Mouse (Mus musculus): ENCODE measurements around the gene Eif2d. TPM values are rescaled to one million over a fixed set of nuclear protein-coding genes. Genes with fewer than 3 reads are reported as not detected.

The Eif2d gene
- polyA plus RNA-seq, 1 experiment from 2014 or later, result 66.6 TPM

- no peaks in the 10 kb centered on the region for H3K9me3 ChIP-seq
- no peak for ATAC-seq (ENCODE audit: insufficient number of reproducible peaks, insufficient read depth, low FRiP score, low TSS enrichment)
- no peaks in the 10 kb centered on the region for H3K4me1 ChIP-seq
- WGBS, result 90% methylated on average over 8 of the region's 8 CpGs
- no peaks in the 10 kb centered on the region for H3K27me3 ChIP-seq
- peaks cover 78% of the 10 kb centered on the region for H3K36me3 ChIP-seq
- H3K27ac ChIP-seq, result no peak overlapping the region
- H3K4me2 ChIP-seq (replicated peaks), result no peak overlapping the region
- no peak overlapping the region for H3K9ac ChIP-seq
- no peak overlapping the region for H3K4me3 ChIP-seq
Measured at GRCm38 (mm10) chr1:131175819-131176218, 22.8 kb downstream of the Eif2d start.

GRCm38 (mm10) chr1:131177249-131177648, 24.3 kb downstream of the Eif2d start:
- H3K9ac ChIP-seq, result no peak overlapping the region
- no peak overlapping the region for H3K4me3 ChIP-seq
- no peaks in the 10 kb centered on the region for H3K4me1 ChIP-seq
- no peak overlapping the region for H3K4me2 ChIP-seq (replicated peaks)
- peaks cover 67% of the 10 kb centered on the region for H3K36me3 ChIP-seq
- no peak for ATAC-seq (ENCODE audit: insufficient number of reproducible peaks, insufficient read depth, low FRiP score, low TSS enrichment)
- no peaks in the 10 kb centered on the region for H3K9me3 ChIP-seq
- no peak overlapping the region; the same call in 1 of the 2 replicates for H3K27ac ChIP-seq
- H3K27me3 ChIP-seq, result no peaks in the 10 kb centered on the region
- 69% methylated on average over 4 of the region's 4 CpGs for WGBS

- ATAC-seq (ENCODE audit: insufficient number of reproducible peaks, insufficient read depth, low FRiP score, low TSS enrichment), result no peak
- H3K27me3 ChIP-seq, result no peaks in the 10 kb centered on the region
- 65% methylated on average over 5 of the region's 5 CpGs for WGBS
- H3K9me3 ChIP-seq, result no peaks in the 10 kb centered on the region
- H3K36me3 ChIP-seq, result peaks cover 59% of the 10 kb centered on the region
- no peaks in the 10 kb centered on the region for H3K4me1 ChIP-seq
- no peak overlapping the region for H3K9ac ChIP-seq
- no peak overlapping the region for H3K27ac ChIP-seq
- H3K4me2 ChIP-seq (replicated peaks), result no peak overlapping the region
- no peak overlapping the region for H3K4me3 ChIP-seq
Measured at GRCm38 (mm10) chr1:131178083-131178482, 25.1 kb downstream of the Eif2d start.

GRCm38 (mm10) chr1:131180386-131180785, 27.4 kb downstream of the Eif2d start:
- H3K4me1 ChIP-seq, result no peaks in the 10 kb centered on the region
- 89% methylated on average over 7 of the region's 7 CpGs for WGBS
- no peak for ATAC-seq (ENCODE audit: insufficient number of reproducible peaks, insufficient read depth, low FRiP score, low TSS enrichment)
- no peaks in the 10 kb centered on the region for H3K9me3 ChIP-seq
- H3K36me3 ChIP-seq, result peaks cover 38% of the 10 kb centered on the region
- no peak overlapping the region for H3K4me2 ChIP-seq (replicated peaks)
- no peak overlapping the region for H3K27ac ChIP-seq
- H3K27me3 ChIP-seq, result no peaks in the 10 kb centered on the region
- H3K4me3 ChIP-seq, result no peak overlapping the region
- no peak overlapping the region for H3K9ac ChIP-seq

- H3K9me3 ChIP-seq, result no peaks in the 10 kb centered on the region
- H3K36me3 ChIP-seq, result peaks cover 23% of the 10 kb centered on the region
- H3K4me1 ChIP-seq, result no peaks in the 10 kb centered on the region
- H3K4me3 ChIP-seq, result no peak overlapping the region
- H3K4me2 ChIP-seq (replicated peaks), result no peak overlapping the region
- H3K27me3 ChIP-seq, result no peaks in the 10 kb centered on the region
- H3K9ac ChIP-seq, result no peak overlapping the region
- no peak for ATAC-seq (ENCODE audit: insufficient number of reproducible peaks, insufficient read depth, low FRiP score, low TSS enrichment)
- WGBS, result 65% methylated on average over 9 of the region's 9 CpGs
- no peak overlapping the region for H3K27ac ChIP-seq
Measured at GRCm38 (mm10) chr1:131181642-131182527, 28.9 kb downstream of the Eif2d start.

- H3K4me1 ChIP-seq, result no peaks in the 10 kb centered on the region
- no peak overlapping the region for H3K9ac ChIP-seq
- no peak overlapping the region for H3K4me3 ChIP-seq
- no peak overlapping the region for H3K4me2 ChIP-seq (replicated peaks)
- WGBS, result 86% methylated on average over 7 of the region's 7 CpGs
- no peak overlapping the region for H3K27ac ChIP-seq
- H3K36me3 ChIP-seq, result peaks cover 16% of the 10 kb centered on the region; the same call in 1 of the 2 replicates
- H3K9me3 ChIP-seq, result no peaks in the 10 kb centered on the region
- no peak for ATAC-seq (ENCODE audit: insufficient number of reproducible peaks, insufficient read depth, low FRiP score, low TSS enrichment)
- no peaks in the 10 kb centered on the region for H3K27me3 ChIP-seq
Measured at GRCm38 (mm10) chr1:131183201-131183600, 30.2 kb downstream of the Eif2d start.

- H3K36me3 ChIP-seq, result peaks cover 15% of the 10 kb centered on the region; the same call in 1 of the 2 replicates
- H3K9ac ChIP-seq, result no peak overlapping the region
- no peak overlapping the region for H3K4me2 ChIP-seq (replicated peaks)
- 84% methylated on average over 9 of the region's 9 CpGs for WGBS
- H3K4me3 ChIP-seq, result no peak overlapping the region
- no peak overlapping the region for H3K27ac ChIP-seq
- no peaks in the 10 kb centered on the region for H3K27me3 ChIP-seq
- no peaks in the 10 kb centered on the region for H3K9me3 ChIP-seq
- ATAC-seq (ENCODE audit: insufficient number of reproducible peaks, insufficient read depth, low FRiP score, low TSS enrichment), result no peak
- H3K4me1 ChIP-seq, result no peaks in the 10 kb centered on the region
Measured at GRCm38 (mm10) chr1:131184253-131184955, 31.4 kb downstream of the Eif2d start.

GRCm38 (mm10) chr1:131184956-131185660, 32.1 kb downstream of the Eif2d start:
- 75% methylated on average over 8 of the region's 8 CpGs for WGBS
- Histone ChIP-seq H3K9ac (no peak overlapping the region), H3K36me3 (peaks cover 8% of the 10 kb centered on the region; the same call in 1 of the 2 replicates), H3K4me3 (no peak overlapping the region), H3K9me3 (no peaks in the 10 kb centered on the region), H3K27ac (no peak overlapping the region), H3K4me2 (replicated peaks) (no peak overlapping the region), H3K4me1 (no peaks in the 10 kb centered on the region), H3K27me3 (no peaks in the 10 kb centered on the region)
- no peak for ATAC-seq (ENCODE audit: insufficient number of reproducible peaks, insufficient read depth, low FRiP score, low TSS enrichment)

- H3K27me3 ChIP-seq, result no peaks in the 10 kb centered on the region
- no peaks in the 10 kb centered on the region for H3K4me1 ChIP-seq
- no peak for ATAC-seq (ENCODE audit: insufficient number of reproducible peaks, insufficient read depth, low FRiP score, low TSS enrichment)
Measured at GRCm38 (mm10) chr1:131185821-131186506, 33.0 kb downstream of the Eif2d start.

GRCm38 (mm10) chr1:131186995-131187394, 34.0 kb downstream of the Eif2d start:
- no peaks in the 10 kb centered on the region for H3K27me3 ChIP-seq
- ATAC-seq (ENCODE audit: insufficient number of reproducible peaks, insufficient read depth, low FRiP score, low TSS enrichment), result no peak
- no peaks in the 10 kb centered on the region for H3K36me3 ChIP-seq
- no peaks in the 10 kb centered on the region for H3K9me3 ChIP-seq
- H3K4me1 ChIP-seq, result no peaks in the 10 kb centered on the region
- H3K4me2 ChIP-seq (replicated peaks), result no peak overlapping the region
- H3K4me3 ChIP-seq, result no peak overlapping the region
- H3K27ac ChIP-seq, result no peak overlapping the region
- 80% methylated on average over 6 of the region's 6 CpGs for WGBS
- H3K9ac ChIP-seq, result no peak overlapping the region

More at GRCm38 (mm10) chr1:131185821-131186506, 33.0 kb downstream of the Eif2d start:
- H3K9ac ChIP-seq, result no peak overlapping the region
- WGBS, result 77% methylated on average over 13 of the region's 13 CpGs
- no peak overlapping the region for H3K4me2 ChIP-seq (replicated peaks)
- no peak overlapping the region for H3K4me3 ChIP-seq
- H3K27ac ChIP-seq, result no peak overlapping the region
- H3K9me3 ChIP-seq, result no peaks in the 10 kb centered on the region
- H3K36me3 ChIP-seq, result peaks cover 2% of the 10 kb centered on the region; the same call in 1 of the 2 replicates

GRCm38 (mm10) chr1:131187856-131188255, 34.9 kb downstream of the Eif2d start:
- no peak for ATAC-seq (ENCODE audit: insufficient number of reproducible peaks, insufficient read depth, low FRiP score, low TSS enrichment)
- Histone ChIP-seq H3K9ac (no peak overlapping the region), H3K4me3 (no peak overlapping the region), H3K4me2 (replicated peaks) (no peak overlapping the region), H3K9me3 (no peaks in the 10 kb centered on the region), H3K4me1 (no peaks in the 10 kb centered on the region), H3K27ac (no peak overlapping the region), H3K27me3 (no peaks in the 10 kb centered on the region), H3K36me3 (no peaks in the 10 kb centered on the region)
- 85% methylated on average over 5 of the region's 5 CpGs for WGBS
